15 mouse cellular contexts compared by ENCODE assay signal in genomic region chr16:92355982-92356381, GRCm38 (mm10). TPM values are rescaled to one million over a fixed set of nuclear protein-coding genes. Genes with fewer than 3 reads are reported as not detected.
"Had no signal": no experiment of that assay in that cellular context is flagged by ENCODE, and none has a peak within 500 bp of the region (broad histone marks: within the 10 kb centered on the region; RNA-seq: fewer than 3 reads in every experiment).

No protein-coding gene starts in this region.

- H3K9me3 ChIP-seq: limb, embryonic 12.5 days; liver, embryonic 15.5 days; midbrain, embryonic 15.5 days; neural tube, embryonic 12.5 days had no signal

- H3K4me1 ChIP-seq: liver, embryonic 15.5 days had no signal

- H3K27ac ChIP-seq: left cerebral cortex, adult 2 months; limb, embryonic 12.5 days; liver, embryonic 15.5 days; midbrain, embryonic 15.5 days; neural tube, embryonic 12.5 days; stomach, postnatal 0 days had no signal

- ATAC-seq: midbrain, embryonic 15.5 days had no signal

- H3K9ac ChIP-seq: limb, embryonic 12.5 days; liver, embryonic 15.5 days; lung, embryonic 14.5 days; midbrain, embryonic 15.5 days; neural tube, embryonic 12.5 days had no signal

- H3K4me2 ChIP-seq: limb, embryonic 12.5 days; liver, embryonic 11.5 days; liver, embryonic 15.5 days; lung, embryonic 14.5 days; midbrain, embryonic 15.5 days; neural tube, embryonic 12.5 days had no signal

- H3K4me3 ChIP-seq: left cerebral cortex, adult 2 months; limb, embryonic 12.5 days; liver, embryonic 15.5 days; midbrain, embryonic 15.5 days; neural tube, embryonic 12.5 days had no signal

- DNase-seq: kidney, postnatal 25 days; lung, embryonic 14.5 days; lung, postnatal 14 days; thymus, postnatal 14 days had no signal

- H3K36me3 ChIP-seq: limb, embryonic 12.5 days; liver, embryonic 15.5 days; midbrain, embryonic 15.5 days; neural tube, embryonic 12.5 days had no signal

- H3K27me3 ChIP-seq: midbrain, embryonic 15.5 days; neural tube, embryonic 12.5 days had no signal

RNA-seq across cellular contexts. Expression of gene Kcne1, which starts 3.3 kb away (rescaled TPM):
- total RNA-seq: layer of hippocampus, postnatal 25 days; left cerebral cortex, adult 2 months; left cerebral cortex, postnatal 25 days; monocyte, adult 5-6 weeks; neutrophil, adult 5-6 weeks had no signal
- polyA plus RNA-seq: limb, embryonic 12.5 days; liver, embryonic 11.5 days; liver, embryonic 15.5 days; midbrain, embryonic 15.5 days; neural tube, embryonic 12.5 days had no signal

RNA-seq across cellular contexts. Expression of gene Fam243, which starts 34.7 kb away (rescaled TPM):
- total RNA-seq: layer of hippocampus, postnatal 25 days; left cerebral cortex, adult 2 months; left cerebral cortex, postnatal 25 days; monocyte, adult 5-6 weeks; neutrophil, adult 5-6 weeks had no signal
- polyA plus RNA-seq: limb, embryonic 12.5 days; liver, embryonic 11.5 days; liver, embryonic 15.5 days; lung, embryonic 14.5 days; neural tube, embryonic 12.5 days; stomach, postnatal 0 days had no signal
